Mouse (Mus musculus) embryonic fibroblast, embryonic 13.5 days (primary cell): Measurements from ENCODE around the gene St3gal5.

Experiments used
- CTCF ChIP-seq: IDR thresholded peaks from 2 replicates; pipeline ENCODE4 v1.5.1; 2011; ENCODE audit warnings: mild to moderate bottlenecking, control low read depth, low read length, moderate library complexity, borderline replicate concordance; ENCODE audit not compliant: insufficient read depth
- POLR2A ChIP-seq: IDR thresholded peaks from 2 replicates; pipeline ENCODE4 v1.6.1; 2011; ENCODE audit warnings: low read depth, mild to moderate bottlenecking, control low read depth, low read length, moderate library complexity

DNA sequence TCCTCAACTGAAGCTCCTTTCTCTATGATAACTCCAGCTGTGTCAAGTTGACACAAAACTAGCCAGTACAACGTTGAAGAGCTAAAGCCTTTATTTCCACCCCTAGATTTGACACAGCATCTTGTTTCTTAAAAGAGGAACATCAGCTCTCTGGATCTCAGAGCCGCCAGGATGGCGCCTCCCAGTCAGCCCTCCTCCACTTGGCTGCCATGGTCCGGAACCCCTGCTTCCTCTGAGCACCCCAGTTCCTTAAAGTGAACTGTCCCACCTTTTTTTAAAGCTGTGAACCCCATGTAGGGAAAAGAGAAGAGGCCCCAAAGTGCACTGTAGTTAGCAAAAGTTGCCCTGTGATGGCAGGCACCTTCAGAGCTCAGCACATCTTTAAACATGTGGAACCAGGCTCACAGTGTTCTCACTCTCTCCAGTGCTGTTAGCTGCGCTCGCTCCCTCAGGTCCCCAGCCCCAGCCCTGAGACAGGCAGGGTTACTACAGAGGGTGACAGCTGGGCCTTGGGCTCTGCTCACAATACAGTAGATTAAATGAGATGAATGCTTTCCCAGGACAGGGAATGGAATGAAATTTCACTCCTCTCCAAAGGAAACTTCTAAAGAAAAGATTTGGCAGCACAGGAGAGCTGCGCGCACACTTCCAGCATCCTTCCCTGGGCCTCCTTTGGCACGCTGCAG, 42.3 kb downstream of the St3gal5 start:
- TF ChIP-seq CTCF (no peak), POLR2A (no peak)
